Mouse (Mus musculus) heart, adult 2 months (tissue): ENCODE measurements around the gene Gtf3c1.

Source experiments
- CTCF ChIP-seq: fragments of 200-600 bp; IDR thresholded peaks from 2 replicates; pipeline ENCODE4 v1.8.1; 2022; ENCODE audit warnings: antibody characterized with exemption, mild to moderate bottlenecking, moderate library complexity
- EP300 ChIP-seq: fragments of 200-500 bp; IDR thresholded peaks from 2 replicates; pipeline ENCODE4 v1.6.1; 2011; ENCODE audit warnings: low read depth, low read length, control low read depth; ENCODE audit not compliant: insufficient read depth

GRCm38 (mm10) chr7:125741271-125741703 is 33.7 kb upstream of the Gtf3c1 start:
- TF ChIP-seq EP300 = no peak
- TF ChIP-seq CTCF = no peak
